Comparison of ENCODE assay signal across 9 mouse cellular contexts in the genomic region with DNA sequence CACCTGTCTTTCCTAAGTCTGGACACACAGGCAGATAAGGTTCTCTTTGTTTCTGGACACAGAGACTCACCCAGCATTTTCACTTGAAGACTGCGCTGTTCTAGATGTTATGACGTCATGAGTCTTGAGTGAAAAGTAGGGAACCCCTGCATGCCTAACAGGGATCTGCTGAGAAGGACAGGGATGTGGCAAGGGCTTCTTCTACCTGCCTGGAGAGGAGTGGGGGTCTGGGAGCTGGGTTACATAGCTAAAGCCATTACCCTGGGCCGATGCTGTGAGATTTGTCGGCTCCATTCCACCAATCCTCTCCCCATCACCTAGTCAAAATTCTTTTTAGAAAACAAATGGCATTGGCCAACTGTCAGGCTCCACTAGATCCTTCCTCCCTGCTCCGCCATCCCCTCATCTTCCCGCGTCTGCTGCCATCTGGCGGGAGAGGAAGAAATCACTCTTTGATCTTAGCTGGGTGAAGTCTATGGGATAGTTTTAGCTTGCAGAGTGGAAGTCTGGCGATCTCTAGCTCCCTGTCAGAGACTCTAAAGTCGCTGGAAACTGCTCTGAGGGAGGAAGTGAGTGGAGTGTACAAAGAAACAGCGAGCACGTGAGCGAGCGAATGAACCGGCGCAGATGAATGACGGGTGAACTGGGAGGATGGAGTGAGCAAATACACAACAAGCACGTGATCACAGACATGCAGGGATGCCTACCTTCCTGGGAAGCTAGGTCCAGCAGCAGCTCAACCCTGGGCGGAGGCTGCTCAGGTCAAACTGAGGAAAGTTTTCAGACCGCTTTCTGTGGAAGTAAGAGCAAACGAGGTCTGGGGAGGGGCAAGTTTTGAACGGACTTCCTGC. TPM values are rescaled to one million over a fixed set of nuclear protein-coding genes. Genes with fewer than 3 reads are reported as not detected.
DNase-seq lines count a peak whose midpoint lies in the region; ATAC-seq and TF ChIP-seq lines count a peak whose summit lies in the region.
"Had no signal": no experiment of that assay in that cellular context is flagged by ENCODE, and none has a peak within 500 bp of the region (broad histone marks: within the 10 kb centered on the region; RNA-seq: fewer than 3 reads in every experiment).

No protein-coding gene starts in this region.

- H3K9ac ChIP-seq in heart, embryonic 13.5 days, result 0 out of 2 replicates have a peak overlapping the region, but pooled peaks have one; percentile 2
- H3K9ac ChIP-seq in kidney, embryonic 16.5 days (replicated peaks; ENCODE audit: low read length), result no peak overlapping the region; the same call in 1 of the 2 replicates
- H3K9ac ChIP-seq in stomach, embryonic 15.5 days, result no peak overlapping the region

- peak overlapping the region; percentile 52 for H3K4me2 ChIP-seq in heart, embryonic 13.5 days
- peak overlapping the region; percentile 44 for H3K4me2 ChIP-seq in kidney, embryonic 16.5 days (replicated peaks; ENCODE audit: low read depth, low read length)
- H3K4me2 ChIP-seq in stomach, embryonic 15.5 days, result peak overlapping the region; percentile 44

- no peaks in the 10 kb centered on the region for H3K36me3 ChIP-seq in heart, embryonic 13.5 days
- H3K36me3 ChIP-seq in kidney, embryonic 16.5 days (ENCODE audit: insufficient read depth, low read length), result no peaks in the 10 kb centered on the region
- H3K36me3 ChIP-seq in stomach, embryonic 15.5 days, result no peaks in the 10 kb centered on the region
- H3K36me3 ChIP-seq: G1E had no signal

- WGBS in heart, embryonic 13.5 days, result 17% methylated on average over 22 of the region's 22 CpGs
- WGBS in kidney, embryonic 16.5 days, result 13% methylated on average over 22 of the region's 22 CpGs
- 14% methylated on average over 22 of the region's 22 CpGs for WGBS in stomach, embryonic 15.5 days

- no peak overlapping the region for H3K27ac ChIP-seq in embryonic fibroblast, embryonic 13.5 days (ENCODE audit: insufficient read depth, low read length)
- H3K27ac ChIP-seq in heart, embryonic 13.5 days (replicated peaks), result no peak overlapping the region
- H3K27ac ChIP-seq in kidney, embryonic 16.5 days (ENCODE audit: low read length), result no peak overlapping the region
- no peak overlapping the region for H3K27ac ChIP-seq in stomach, embryonic 15.5 days

- H3K9me3 ChIP-seq in heart, embryonic 13.5 days, result no peaks in the 10 kb centered on the region
- H3K9me3 ChIP-seq in kidney, embryonic 16.5 days (ENCODE audit: low read length), result no peaks in the 10 kb centered on the region
- H3K9me3 ChIP-seq in stomach, embryonic 15.5 days, result no peaks in the 10 kb centered on the region

- H3K4me1 ChIP-seq in embryonic fibroblast, embryonic 13.5 days (ENCODE audit: control insufficient read depth, insufficient read depth, low read length), result no peaks in the 10 kb centered on the region
- H3K4me1 ChIP-seq in heart, embryonic 13.5 days, result no peaks in the 10 kb centered on the region
- H3K4me1 ChIP-seq in kidney, embryonic 16.5 days (ENCODE audit: insufficient read depth, low read length), result no peaks in the 10 kb centered on the region
- H3K4me1 ChIP-seq in stomach, embryonic 15.5 days, result no peaks in the 10 kb centered on the region

- no peak for TF ChIP-seq POLR2A in embryonic fibroblast, embryonic 13.5 days (IDR thresholded peaks at IDR 0.05; ENCODE audit: low read depth, low read length)

- H3K27me3 ChIP-seq in heart, embryonic 13.5 days (replicated peaks), result peaks cover 78% of the 10 kb centered on the region
- H3K27me3 ChIP-seq in kidney, embryonic 16.5 days (ENCODE audit: insufficient read depth, low read length), result peaks cover 3% of the 10 kb centered on the region; the same call in 1 of the 2 replicates
- H3K27me3 ChIP-seq in stomach, embryonic 15.5 days (replicated peaks), result no peaks in the 10 kb centered on the region

- DNase-seq in 3T3-L1 (ENCODE audit: low read depth, low spot score) (peak; percentile 77), liver (peak; percentile 54)
- DNase-seq in adrenal gland, postnatal 36 days, result peak; percentile 77 to 86
- peak; percentile 35 to 44 for DNase-seq in natural killer cell, adult 2 months (ENCODE audit: low spot score in 2 of 2)

- TF ChIP-seq CTCF in embryonic fibroblast, embryonic 13.5 days (IDR thresholded peaks at IDR 0.05; ENCODE audit: borderline replicate concordance, insufficient read depth, low read length), result peak; percentile 88

- H3K4me3 ChIP-seq in embryonic fibroblast, embryonic 13.5 days (ENCODE audit: insufficient read depth, low read length), result no peak overlapping the region
- H3K4me3 ChIP-seq in heart, embryonic 13.5 days, result peak overlapping the region; percentile 1; the same call in 1 of the 2 replicates
- peak overlapping the region; percentile 18 for H3K4me3 ChIP-seq in kidney, embryonic 16.5 days (ENCODE audit: low read length)
- peak overlapping the region; percentile 9; the same call in 1 of the 2 replicates for H3K4me3 ChIP-seq in stomach, embryonic 15.5 days (replicated peaks)

- no peak for ATAC-seq in heart, embryonic 13.5 days (ENCODE audit: extremely low read depth, insufficient number of reproducible peaks, low FRiP score, low TSS enrichment)
- peak; percentile 69 for ATAC-seq in kidney, embryonic 16.5 days (ENCODE audit: low FRiP score, low TSS enrichment)
- ATAC-seq in stomach, embryonic 15.5 days (ENCODE audit: insufficient read depth, low FRiP score, low read depth), result no peak

RNA-seq across cellular contexts. Expression of a gene that starts 25.9 kb away (rescaled TPM):
- not detected for total RNA-seq in adrenal gland, postnatal 36 days (2021)
- polyA plus RNA-seq in embryonic fibroblast, embryonic 13.5 days (2011; ENCODE audit: insufficient read length, low read depth, missing spikeins), result 3.7 and 4.0 TPM in 2 replicates
- not detected in 2 replicates for polyA plus RNA-seq in heart, embryonic 13.5 days (2015; fragmentation: Nextera tagmentation; extraction: Ambion mirVana)
- polyA plus RNA-seq in kidney, embryonic 16.5 days (2015; fragmentation: Nextera tagmentation; extraction: Ambion mirVana), result not detected in 2 replicates
- polyA plus RNA-seq in stomach, embryonic 15.5 days (2015; fragmentation: Nextera tagmentation; extraction: Ambion mirVana), result 0.36 TPM in 1 of 2 replicates, not detected in the other
- total RNA-seq: G1E had no signal
- polyA plus RNA-seq: G1E had no signal
